In the genomic region with DNA sequence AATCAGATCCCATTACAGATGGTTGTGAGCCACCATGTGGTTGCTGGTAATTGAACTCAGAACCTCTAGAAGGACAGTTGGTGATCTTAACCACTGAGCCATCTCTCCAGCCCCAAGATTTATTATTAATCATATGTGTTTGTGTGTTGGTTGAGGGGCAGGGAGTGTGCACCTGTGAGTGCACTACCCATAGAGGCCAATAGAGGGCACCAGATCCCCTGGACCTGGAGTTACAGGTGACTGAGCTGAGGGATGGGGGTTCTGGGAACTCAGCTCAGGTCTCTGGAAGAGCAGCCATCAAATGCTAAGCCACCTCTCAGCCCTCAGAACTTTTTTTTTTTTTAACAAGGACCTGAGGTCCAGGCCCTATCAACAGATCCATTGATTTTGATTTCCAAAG, we compare ENCODE assay signal across 16 mouse cellular contexts.
DNase-seq lines count a peak whose midpoint lies in the region; ATAC-seq and TF ChIP-seq lines count a peak whose summit lies in the region.
"Had no signal": no experiment of that assay in that cellular context is flagged by ENCODE, and none has a peak within 500 bp of the region (broad histone marks: within the 10 kb centered on the region; RNA-seq: fewer than 3 reads in every experiment).

No protein-coding gene starts in this region.

- no peak overlapping the region for H3K4me3 ChIP-seq in intestine, postnatal 0 days (ENCODE audit: low read depth, low read length)
- no peak overlapping the region for H3K4me3 ChIP-seq in intestine, embryonic 15.5 days (replicated peaks)
- no peak overlapping the region for H3K4me3 ChIP-seq in midbrain, postnatal 0 days (ENCODE audit: low read depth, low read length)
- no peak overlapping the region for H3K4me3 ChIP-seq in midbrain, embryonic 10.5 days
- H3K4me3 ChIP-seq in G1E (ENCODE audit: low read depth, low read length): no peak overlapping the region
- H3K4me3 ChIP-seq: forebrain, embryonic 15.5 days; hindbrain, embryonic 15.5 days; limb, embryonic 12.5 days had no signal

- peaks cover 9% of the 10 kb centered on the region for H3K4me1 ChIP-seq in intestine, postnatal 0 days (replicated peaks; ENCODE audit: control insufficient read depth, insufficient read depth, low read length)
- H3K4me1 ChIP-seq in intestine, embryonic 15.5 days (replicated peaks): peaks cover 32% of the 10 kb centered on the region
- H3K4me1 ChIP-seq in midbrain, postnatal 0 days (ENCODE audit: insufficient read depth, low read length): peaks cover 9% of the 10 kb centered on the region; the same call in 1 of the 2 replicates
- H3K4me1 ChIP-seq in midbrain, embryonic 10.5 days: peaks cover 64% of the 10 kb centered on the region
- peaks cover 5% of the 10 kb centered on the region; the same call in 1 of the 2 replicates for H3K4me1 ChIP-seq in G1E (ENCODE audit: insufficient read depth, low read depth, low read length)

- no peak for DNase-seq in midbrain, postnatal 0 days (ENCODE audit: low spot score)
- no peak for DNase-seq in midbrain, embryonic 10.5 days (ENCODE audit: low spot score)
- no peak for DNase-seq in G1E (ENCODE audit: low spot score)
- DNase-seq in splenic B cell, adult 2 months (ENCODE audit: low read depth, low spot score): peak; percentile 31
- no peak for DNase-seq in adrenal gland, adult 18-20 months (ENCODE audit: low spot score in 2 of 2)
- DNase-seq: cerebellum, postnatal 36 days; gastrocnemius, postnatal 25 days; kidney, postnatal 14 days; layer of hippocampus, postnatal 36 days; midbrain, embryonic 14.5 days; thymus, postnatal 36 days had no signal

- H3K9ac ChIP-seq in intestine, postnatal 0 days (ENCODE audit: low read depth, low read length): no peak overlapping the region
- no peak overlapping the region for H3K9ac ChIP-seq in intestine, embryonic 15.5 days
- no peak overlapping the region for H3K9ac ChIP-seq in midbrain, postnatal 0 days (replicated peaks; ENCODE audit: low read length, poor library complexity, severe bottlenecking)
- H3K9ac ChIP-seq: forebrain, embryonic 15.5 days; hindbrain, embryonic 15.5 days; limb, embryonic 12.5 days had no signal

- peak; percentile 56 for TF ChIP-seq CTCF in intestine, postnatal 0 days (IDR thresholded peaks at IDR 0.05; ENCODE audit: low read depth)
- TF ChIP-seq CTCF in midbrain, postnatal 0 days (IDR thresholded peaks at IDR 0.05): peak; percentile 49
- peak; percentile 45 for TF ChIP-seq CTCF in G1E (IDR thresholded peaks at IDR 0.05; ENCODE audit: low read depth, low read length)

- no peak overlapping the region for H3K4me2 ChIP-seq in intestine, postnatal 0 days (replicated peaks; ENCODE audit: low read depth)
- no peak overlapping the region for H3K4me2 ChIP-seq in intestine, embryonic 15.5 days (replicated peaks)
- H3K4me2 ChIP-seq in midbrain, postnatal 0 days (ENCODE audit: low read depth, low read length, poor library complexity, severe bottlenecking): no peak overlapping the region
- H3K4me2 ChIP-seq: forebrain, embryonic 15.5 days; hindbrain, embryonic 15.5 days; limb, embryonic 12.5 days had no signal

- no peaks in the 10 kb centered on the region for H3K36me3 ChIP-seq in intestine, postnatal 0 days (ENCODE audit: control insufficient read depth, insufficient read depth)
- H3K36me3 ChIP-seq in intestine, embryonic 15.5 days: no peaks in the 10 kb centered on the region
- H3K36me3 ChIP-seq in midbrain, postnatal 0 days (ENCODE audit: insufficient read depth, low read length): no peaks in the 10 kb centered on the region
- H3K36me3 ChIP-seq in midbrain, embryonic 10.5 days: no peaks in the 10 kb centered on the region
- no peaks in the 10 kb centered on the region for H3K36me3 ChIP-seq in G1E (replicated peaks)
- H3K36me3 ChIP-seq in splenic B cell, adult 2 months (ENCODE audit: control insufficient read depth, insufficient read depth, low read length, poor library complexity, severe bottlenecking): no peaks in the 10 kb centered on the region
- H3K36me3 ChIP-seq: forebrain, embryonic 15.5 days; hindbrain, embryonic 15.5 days; limb, embryonic 12.5 days had no signal

- no peaks in the 10 kb centered on the region for H3K27me3 ChIP-seq in intestine, postnatal 0 days (replicated peaks; ENCODE audit: control insufficient read depth, insufficient read depth, low read length)
- no peaks in the 10 kb centered on the region; the same call in 1 of the 2 replicates for H3K27me3 ChIP-seq in intestine, embryonic 15.5 days (replicated peaks)
- no peaks in the 10 kb centered on the region for H3K27me3 ChIP-seq in midbrain, postnatal 0 days (ENCODE audit: insufficient read depth, low read length)
- peaks cover 37% of the 10 kb centered on the region for H3K27me3 ChIP-seq in midbrain, embryonic 10.5 days (ENCODE audit: low read depth, poor library complexity, severe bottlenecking)
- peaks cover 88% of the 10 kb centered on the region for H3K27me3 ChIP-seq in G1E (ENCODE audit: insufficient read depth, low read length)
- no peaks in the 10 kb centered on the region for H3K27me3 ChIP-seq in splenic B cell, adult 2 months (ENCODE audit: control insufficient read depth, insufficient read depth, low read length, poor library complexity, severe bottlenecking)
- H3K27me3 ChIP-seq: forebrain, embryonic 15.5 days; hindbrain, embryonic 15.5 days had no signal

- H3K27ac ChIP-seq in intestine, postnatal 0 days (ENCODE audit: low read depth, low read length): no peak overlapping the region
- H3K27ac ChIP-seq in intestine, embryonic 15.5 days: no peak overlapping the region
- no peak overlapping the region for H3K27ac ChIP-seq in midbrain, postnatal 0 days (ENCODE audit: low read depth, low read length)
- no peak overlapping the region for H3K27ac ChIP-seq in midbrain, embryonic 10.5 days (replicated peaks)
- H3K27ac ChIP-seq: hindbrain, embryonic 15.5 days; limb, embryonic 12.5 days had no signal

- ATAC-seq in intestine, postnatal 0 days: no peak
- no peak for ATAC-seq in intestine, embryonic 15.5 days
- no peak for ATAC-seq in midbrain, postnatal 0 days (ENCODE audit: low FRiP score)
- no peak for ATAC-seq in G1E (ENCODE audit: extremely low read depth, insufficient number of reproducible peaks, low FRiP score, poor library complexity, severe bottlenecking)
- ATAC-seq: forebrain, embryonic 15.5 days had no signal

- H3K9me3 ChIP-seq in intestine, postnatal 0 days (ENCODE audit: control insufficient read depth): no peaks in the 10 kb centered on the region
- H3K9me3 ChIP-seq in intestine, embryonic 15.5 days: no peaks in the 10 kb centered on the region
- no peaks in the 10 kb centered on the region for H3K9me3 ChIP-seq in midbrain, postnatal 0 days (ENCODE audit: low read length)
- H3K9me3 ChIP-seq in midbrain, embryonic 10.5 days (replicated peaks): no peaks in the 10 kb centered on the region; the same call in 1 of the 2 replicates
- H3K9me3 ChIP-seq in G1E (replicated peaks): peaks cover 9% of the 10 kb centered on the region
- H3K9me3 ChIP-seq: forebrain, embryonic 15.5 days; hindbrain, embryonic 15.5 days had no signal
